Mouse (Mus musculus) retina, postnatal 1 day (tissue): ENCODE measurements around the gene Ppia.
"Not testable (repeated sequence)": the region's sequence is repeated elsewhere in the genome, so short reads cannot be mapped to it uniquely, and the experiment has no call there.

Experiments used
- DNase-seq: peaks from one replicate; pipeline ENCODE4 v3.0.0-alpha.2; 2012

Gene Ppia

DNA sequence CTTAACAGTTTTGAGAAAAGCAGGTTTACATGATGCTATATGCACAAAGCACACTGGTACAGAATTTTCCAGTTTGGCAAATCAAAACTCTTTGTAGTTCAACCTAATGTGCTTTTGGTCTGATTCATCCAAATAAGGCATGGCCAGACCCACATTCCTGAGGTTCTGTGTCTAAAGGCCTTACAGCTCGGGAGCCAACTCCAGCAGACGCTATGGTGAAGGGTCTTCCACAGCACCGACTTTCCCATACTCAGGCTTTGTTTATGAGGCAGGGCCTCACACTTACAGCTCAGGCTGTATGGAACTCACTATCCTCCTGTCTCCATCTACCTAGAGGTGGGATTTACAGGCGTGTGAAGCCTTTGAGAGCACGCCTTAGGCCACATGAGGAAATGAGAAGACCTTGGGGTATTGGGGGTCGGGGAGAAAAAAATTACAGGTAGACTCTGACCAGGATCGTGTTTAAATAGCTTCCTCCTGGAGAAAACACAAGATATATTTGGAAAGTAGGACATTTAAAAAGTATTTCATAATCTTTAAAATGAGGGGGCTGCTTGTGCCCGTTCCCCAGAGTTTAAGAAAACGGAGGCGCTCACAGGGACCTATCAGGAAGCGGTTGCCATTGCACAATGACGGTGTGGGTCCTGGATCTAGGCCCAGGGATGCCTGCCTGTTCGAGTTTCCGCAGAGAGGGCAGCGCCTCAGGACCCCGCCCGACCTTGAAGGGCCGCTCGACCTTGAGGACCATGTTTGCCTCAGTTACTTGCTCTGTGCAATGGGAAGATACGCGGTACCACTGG, at the start of gene Ppia:
Gene Ppia, plus strand, starts transcription at position 693 of the 800 bp plus-strand sequence.
- DNase-seq: no peak

DNA sequence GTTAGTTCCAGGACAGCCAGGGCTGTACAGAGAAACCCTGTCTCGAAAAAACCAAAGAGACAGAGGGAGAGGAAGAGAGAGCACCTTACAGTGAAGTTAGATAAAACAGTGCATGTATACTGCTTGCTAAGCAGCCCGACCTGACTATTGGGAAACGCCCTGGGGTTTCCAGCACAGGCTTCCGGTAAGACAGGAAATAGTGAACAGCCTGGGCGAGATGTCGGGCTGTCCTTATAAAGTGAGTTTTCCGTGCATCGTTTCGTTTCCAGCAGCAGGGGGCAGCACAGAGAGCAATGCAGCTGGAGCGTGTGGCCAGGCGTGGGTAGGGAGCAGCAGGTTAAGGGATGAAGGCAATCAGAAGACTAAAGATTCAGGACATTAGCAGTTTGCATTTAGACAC, 49.4 kb upstream of the Ppia start:
- peak; percentile 80 for DNase-seq

DNA sequence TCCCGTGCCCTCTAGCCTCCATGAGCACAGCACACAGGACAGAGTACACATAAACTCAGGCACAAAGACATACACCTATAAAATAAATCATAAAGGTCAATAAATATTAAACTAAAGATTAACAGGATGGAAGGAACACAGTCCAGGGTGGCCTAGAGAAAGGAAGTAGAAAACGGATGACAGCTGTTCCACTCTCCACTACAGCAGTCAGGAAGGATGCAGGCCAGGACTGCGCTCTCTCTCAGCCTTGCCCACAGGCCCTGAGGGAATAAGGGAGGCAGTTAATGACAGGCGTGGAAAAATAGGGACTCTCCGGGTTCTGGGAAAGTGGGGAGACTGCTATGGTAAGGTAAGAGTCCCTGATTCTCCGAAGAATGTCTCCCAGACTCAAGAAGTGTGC, 48.8 kb upstream of the Ppia start:
- DNase-seq: no peak

DNA sequence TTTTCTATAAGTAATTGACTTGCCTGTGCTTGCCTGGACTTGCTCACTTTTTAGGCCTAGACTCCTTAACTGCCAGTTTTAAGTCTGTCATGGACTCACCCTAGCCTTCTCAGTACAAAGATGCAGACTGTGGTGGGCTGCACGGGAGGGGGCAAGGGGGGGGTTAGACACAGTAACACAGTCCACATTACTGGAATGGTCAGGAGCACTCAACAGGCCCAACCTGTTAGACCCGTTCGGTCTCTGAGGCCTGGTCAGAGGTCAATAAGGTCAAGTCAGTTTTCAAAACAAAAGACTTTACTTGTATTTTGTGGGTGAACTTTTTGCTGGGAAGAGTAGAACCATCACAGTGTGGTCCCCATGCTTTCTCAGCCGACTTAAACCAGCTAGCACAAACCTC, 48.1 kb upstream of the Ppia start:
- no peak for DNase-seq

DNA sequence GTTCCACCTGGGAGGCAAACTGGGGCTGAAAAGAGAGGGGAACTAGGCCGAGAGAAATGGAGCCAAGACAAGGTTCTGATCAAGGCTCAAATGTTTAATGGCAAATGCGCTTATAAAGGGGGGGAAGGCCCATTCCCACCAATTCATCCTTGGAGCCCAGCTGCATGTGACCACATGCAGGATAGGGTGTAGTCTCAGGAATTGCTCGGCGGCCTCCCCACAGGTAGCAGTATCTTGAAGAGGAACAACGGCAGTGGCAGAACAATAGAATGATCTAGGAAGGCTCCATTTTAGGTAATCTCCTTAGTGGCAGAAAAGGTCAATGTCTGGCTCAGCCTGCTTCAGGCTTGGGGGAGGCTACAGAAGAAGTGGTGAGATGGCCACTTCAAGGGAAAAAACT, 47.3 kb upstream of the Ppia start:
- DNase-seq: not testable (repeated sequence)

DNA sequence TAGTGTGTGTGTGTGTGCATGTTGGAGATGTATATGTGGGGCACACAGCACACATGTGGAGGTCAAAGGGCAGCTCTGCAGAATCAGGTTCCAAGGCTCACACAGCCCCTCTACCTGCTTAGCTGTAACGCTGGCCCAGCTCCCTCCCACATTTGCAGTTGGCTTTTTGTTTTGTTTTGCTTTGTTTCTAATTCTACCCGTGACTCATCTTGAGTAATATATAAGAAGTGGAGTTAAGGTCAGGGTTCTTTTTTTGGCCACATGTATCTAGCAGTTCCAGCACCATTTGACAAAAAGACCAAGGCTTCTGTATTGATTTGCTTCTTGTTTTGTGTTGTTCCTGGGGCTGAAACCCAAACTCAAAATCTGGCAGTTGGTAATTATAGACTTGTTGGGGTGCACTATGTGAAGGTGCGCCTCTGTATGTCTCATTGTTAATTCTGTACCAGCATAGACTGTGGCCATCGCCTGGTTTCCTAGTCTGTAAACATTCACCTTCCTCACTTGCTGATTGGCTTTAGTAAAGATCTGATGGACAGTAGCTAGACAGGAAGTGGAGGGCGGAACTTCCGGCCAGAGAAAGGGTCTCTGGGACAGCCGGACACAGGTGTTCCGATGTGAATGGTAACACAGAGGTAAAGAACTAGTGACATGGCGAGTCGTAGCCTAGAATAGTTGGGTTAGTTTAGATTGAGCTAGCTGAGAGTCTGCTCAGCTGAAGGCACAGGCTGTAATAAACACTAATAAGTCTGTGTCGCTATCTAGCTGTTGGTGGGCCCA, 43.7 kb upstream of the Ppia start:
- DNase-seq: no peak

DNA sequence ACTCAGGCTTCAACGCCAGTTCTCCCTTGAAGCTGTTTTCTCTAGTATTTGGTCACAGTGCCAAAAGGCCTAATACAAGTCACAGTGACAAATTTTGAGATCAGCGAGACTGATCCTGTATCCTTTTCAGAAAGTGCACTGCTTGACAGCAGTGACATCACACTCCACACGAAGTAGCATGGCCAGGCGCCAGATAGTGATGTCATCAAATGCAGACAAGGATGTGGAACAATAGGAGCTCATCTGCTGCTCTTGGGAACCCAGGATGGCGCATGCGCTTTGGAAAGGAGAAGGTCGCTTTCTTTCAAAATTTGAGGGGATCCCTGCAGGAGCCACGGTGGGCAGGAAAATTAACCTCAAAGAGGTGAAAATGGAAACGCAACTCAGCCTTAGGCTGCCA, 42.5 kb upstream of the Ppia start:
- peak; percentile 27 for DNase-seq

DNA sequence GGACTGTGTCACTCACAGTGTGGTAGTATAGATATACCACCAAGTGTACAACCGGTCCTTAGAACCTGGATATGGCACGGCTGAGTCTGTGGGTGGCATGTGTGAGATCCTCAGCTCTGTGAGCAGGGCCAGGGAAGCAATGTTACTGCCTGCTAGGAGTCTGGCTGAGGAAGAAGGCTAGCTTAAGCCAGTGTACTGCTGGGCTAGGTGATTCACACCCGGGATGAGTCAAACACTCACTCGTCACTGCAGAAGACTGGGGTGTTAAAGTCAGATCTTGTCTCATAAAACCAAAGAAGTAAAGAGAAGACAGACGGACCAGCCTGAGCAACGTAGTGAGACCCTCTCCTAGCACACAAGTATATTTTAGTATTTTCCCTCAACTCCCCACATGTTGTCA, 34.3 kb upstream of the Ppia start:
- DNase-seq: no peak

DNA sequence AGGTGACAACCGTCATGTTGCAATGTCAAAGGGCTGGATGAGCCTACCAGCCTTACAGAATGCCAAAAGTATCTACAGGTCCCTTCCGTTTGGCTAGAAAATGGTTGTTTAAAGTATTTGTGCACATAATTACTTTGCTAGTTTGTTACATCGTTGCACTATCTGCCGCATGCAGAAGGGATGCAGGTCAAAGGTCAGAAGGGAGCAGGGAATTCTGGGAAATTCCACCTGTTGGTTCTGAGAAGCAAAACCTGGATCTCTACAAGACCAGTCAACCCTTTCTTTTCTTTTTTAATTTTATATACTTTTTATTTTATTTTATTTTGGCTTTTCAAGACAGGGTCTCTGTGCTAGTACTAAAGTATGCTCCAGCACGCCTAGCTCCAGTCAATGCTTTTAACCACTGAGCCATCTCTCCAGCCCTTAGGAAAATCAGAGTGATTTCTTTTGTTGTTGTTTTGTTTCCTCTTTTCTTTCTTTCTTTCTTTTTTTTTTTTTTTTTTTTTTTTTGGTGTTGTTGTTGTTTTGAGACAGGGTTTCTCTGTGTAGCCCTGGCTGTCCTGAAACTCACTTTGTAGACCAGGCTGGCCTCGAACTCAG, 27.0 kb upstream of the Ppia start:
- no peak for DNase-seq

DNA sequence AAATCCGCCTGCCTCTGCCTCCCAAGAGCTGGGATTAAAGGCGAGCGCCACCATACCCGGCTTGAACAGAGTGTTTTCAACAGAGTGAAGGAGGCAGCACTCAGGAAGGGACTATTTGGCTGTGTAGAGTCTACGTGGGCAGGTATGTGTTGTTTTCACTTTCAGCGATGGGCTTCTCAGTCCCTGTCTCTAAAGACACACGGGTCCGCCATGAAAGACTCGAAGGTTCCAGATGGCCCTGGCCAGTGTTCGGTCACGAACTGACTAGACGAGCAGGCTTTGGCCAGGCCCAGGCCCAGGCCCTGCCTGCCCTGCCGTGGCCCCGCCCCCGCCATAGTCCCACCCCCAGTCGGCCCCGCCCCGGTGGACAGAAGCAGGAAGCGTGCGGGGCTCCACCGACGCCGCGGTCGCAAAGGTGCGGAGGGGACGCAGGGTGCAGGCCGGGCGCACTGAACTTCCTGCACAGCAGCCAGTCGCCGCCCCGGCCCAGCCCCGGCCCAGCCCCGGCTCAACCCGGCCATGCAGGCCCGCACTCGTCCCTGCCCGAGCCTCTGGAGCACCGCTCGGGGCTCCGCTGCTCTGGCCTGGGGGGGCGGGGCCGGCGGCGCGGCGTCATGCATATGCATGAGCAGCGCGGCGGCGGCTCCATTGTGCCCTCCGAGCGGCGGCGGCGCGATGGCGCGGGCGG, 26.4 kb upstream of the Ppia start, which contains the start of gene Zmiz2:
Gene Zmiz2, plus strand, starts transcription at position 349 of the 688 bp plus-strand sequence.
- peak; percentile 96 for DNase-seq

- peak; percentile 45 for DNase-seq
Measured at GRCm38 (mm10) chr11:6389483-6389921, 25.7 kb upstream of the Ppia start.

DNA sequence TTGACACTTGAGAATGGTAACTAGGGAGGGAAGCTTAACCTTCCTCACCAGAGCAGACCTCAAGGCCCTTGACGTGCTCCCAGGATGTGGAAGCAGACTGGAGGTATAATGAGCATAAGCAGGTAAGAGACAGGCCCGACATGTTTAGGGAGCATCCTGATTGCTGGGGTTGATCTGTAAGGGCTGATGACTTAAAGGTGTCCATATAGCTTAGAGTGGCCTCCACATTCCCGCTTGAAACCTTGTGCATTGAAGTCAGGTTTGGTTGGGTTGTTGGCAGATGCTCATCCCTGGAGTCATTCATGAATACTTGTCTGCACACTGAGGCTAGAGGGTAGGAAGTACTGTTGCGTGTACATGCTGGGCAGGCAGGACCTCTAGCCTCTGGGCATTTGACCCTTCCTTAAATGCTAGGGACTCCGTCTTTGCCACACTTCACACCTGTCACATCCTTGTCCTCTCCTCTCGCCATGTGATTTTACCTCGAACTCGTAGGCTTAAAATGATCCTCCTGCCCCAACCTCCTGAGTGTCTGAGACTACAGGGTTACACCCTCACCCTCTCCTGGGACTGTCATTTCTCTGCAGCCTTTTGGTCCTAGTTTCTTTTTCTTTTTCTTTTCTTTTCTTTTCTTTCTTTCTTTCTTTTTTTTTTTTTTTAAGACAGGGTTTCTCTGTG, 24.7 kb upstream of the Ppia start:
- DNase-seq: no peak

- DNase-seq: no peak
Measured at GRCm38 (mm10) chr11:6391516-6392276, 23.5 kb upstream of the Ppia start.

DNA sequence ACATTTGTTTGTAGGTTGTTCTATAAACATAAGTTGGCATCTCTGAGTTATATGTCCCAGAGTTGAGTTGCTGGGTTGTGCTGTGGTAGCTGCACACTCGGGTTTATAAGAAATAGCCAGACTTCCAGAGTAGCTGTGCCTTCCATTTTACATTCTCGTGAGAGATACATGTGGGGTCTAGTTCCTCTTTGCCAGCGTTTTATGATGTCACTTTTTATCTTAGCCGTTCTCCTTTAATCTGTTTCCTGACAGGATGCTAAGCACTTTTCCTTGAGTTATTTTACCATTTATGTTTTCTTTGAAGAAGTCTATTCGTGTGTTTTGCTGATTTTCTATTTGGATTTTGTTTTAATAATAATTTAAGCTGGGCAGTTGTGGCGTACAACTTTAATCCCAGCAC, 22.4 kb upstream of the Ppia start:
- DNase-seq: no peak

- no peak for DNase-seq
Measured at GRCm38 (mm10) chr11:6393866-6394265, 21.4 kb upstream of the Ppia start.

DNA sequence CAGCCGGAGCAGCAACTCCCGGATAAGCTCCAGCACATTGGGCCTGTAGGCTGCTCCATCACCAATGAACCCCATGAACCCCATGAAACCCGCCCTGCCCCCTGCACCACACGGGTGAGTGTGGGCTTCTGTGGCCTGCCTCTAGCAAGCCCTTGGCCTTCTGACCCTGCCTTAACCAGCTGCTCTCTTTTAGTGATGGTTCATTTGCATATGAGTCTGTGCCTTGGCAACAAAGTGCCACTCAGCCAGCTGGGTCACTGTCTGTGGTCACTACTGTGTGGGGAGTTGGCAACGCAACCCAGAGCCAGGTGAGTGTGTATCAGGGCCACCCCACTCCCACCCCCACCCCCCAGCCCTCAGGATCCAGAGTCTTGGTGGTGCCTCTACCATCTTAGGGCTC, 19.7 kb upstream of the Ppia start:
- no peak for DNase-seq

DNA sequence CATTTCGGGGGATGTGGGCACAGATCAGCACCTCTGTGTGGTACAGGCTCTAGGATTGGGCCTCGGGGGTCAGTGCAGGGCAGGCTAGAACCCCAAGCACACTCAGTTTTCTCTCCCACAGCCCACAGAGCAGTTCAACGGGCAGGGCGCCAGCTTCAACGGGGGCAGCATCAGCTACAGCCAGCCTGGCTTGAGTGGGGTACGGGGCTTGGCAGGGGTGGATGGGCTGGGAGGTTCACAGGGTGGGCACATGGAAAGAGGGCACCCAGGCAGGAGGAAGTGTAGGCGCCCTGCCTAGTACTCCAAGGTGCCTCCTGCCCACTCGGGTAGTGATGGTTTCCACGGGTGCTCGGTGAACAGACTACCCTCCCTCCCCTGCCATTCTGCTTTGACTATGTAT, 17.1 kb upstream of the Ppia start:
- DNase-seq: no peak

GRCm38 (mm10) chr11:6402515-6403510, 12.4 kb upstream of the Ppia start:
- DNase-seq: peak; percentile 65

DNA sequence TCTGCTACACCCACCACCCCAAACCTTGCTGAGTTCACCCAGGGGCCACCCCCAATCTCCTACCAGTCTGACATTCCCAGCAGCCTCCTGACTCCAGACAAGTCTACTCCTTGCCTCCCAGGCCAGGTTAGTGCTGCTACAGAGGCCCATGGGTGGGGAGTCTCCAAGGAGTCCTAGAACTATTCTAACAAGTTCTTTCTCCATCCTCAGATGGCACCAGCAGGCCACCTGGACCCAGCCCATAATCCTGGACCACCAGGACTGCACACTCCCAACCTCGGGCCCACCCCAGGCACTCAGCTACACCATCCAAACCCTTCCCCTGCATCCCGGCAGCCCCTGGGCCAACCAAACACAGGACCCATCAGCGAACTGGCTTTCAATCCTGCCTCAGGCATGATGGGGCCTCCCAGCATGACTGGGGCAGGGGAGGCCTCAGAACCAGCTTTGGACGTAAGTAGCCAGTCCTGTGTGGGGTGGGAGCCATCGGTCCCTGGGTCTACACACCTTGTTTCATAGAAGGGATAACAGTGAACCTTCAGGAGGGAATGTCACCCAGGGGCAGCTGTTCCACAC, 11.3 kb upstream of the Ppia start:
- DNase-seq: no peak
